Mouse (Mus musculus) embryonic fibroblast, embryonic 13.5 days (primary cell): ENCODE results near the gene Txn1.

ENCODE experiments used
- CTCF ChIP-seq: IDR thresholded peaks from 2 replicates; pipeline ENCODE4 v1.5.1; 2011; ENCODE audit warnings: mild to moderate bottlenecking, control low read depth, low read length, moderate library complexity, borderline replicate concordance; ENCODE audit not compliant: insufficient read depth
- POLR2A ChIP-seq: IDR thresholded peaks from 2 replicates; pipeline ENCODE4 v1.6.1; 2011; ENCODE audit warnings: low read depth, mild to moderate bottlenecking, control low read depth, low read length, moderate library complexity

- TF ChIP-seq CTCF (no peak), POLR2A (no peak)
These were observed 61.1 kb downstream of the Txn1 start for GRCm38 (mm10) chr4:57895140-57895539.
